Mouse (Mus musculus) adrenal gland, postnatal 4 days (tissue): ENCODE results near the gene 4933412E24Rik. TPM values are rescaled to one million over a fixed set of nuclear protein-coding genes. Genes with fewer than 3 reads are reported as not detected.

ENCODE experiments used
- DNase-seq, 2 experiments: peaks; one replicate each; pipeline ENCODE4 v3.0.0; 2021 to 2022; ENCODE audit warnings: low spot score in 2 of 2, mixed read lengths in 2 of 2
- long read RNA-seq, 2 experiments: library from polyadenylated mRNA; stranded (forward); transcript quantifications; one replicate each; pipeline ENCODE4 v2.0.0; 2021
- total RNA-seq, 2 experiments: library from RNA; stranded (reverse); gene quantifications; 2 replicates each; pipeline ENCODE4 v1.2.3; 2021

The 4933412E24Rik gene
- not detected for total RNA-seq
- long read RNA-seq, experiment 1: 0 reads
- long read RNA-seq, experiment 2: 0 reads

DNA sequence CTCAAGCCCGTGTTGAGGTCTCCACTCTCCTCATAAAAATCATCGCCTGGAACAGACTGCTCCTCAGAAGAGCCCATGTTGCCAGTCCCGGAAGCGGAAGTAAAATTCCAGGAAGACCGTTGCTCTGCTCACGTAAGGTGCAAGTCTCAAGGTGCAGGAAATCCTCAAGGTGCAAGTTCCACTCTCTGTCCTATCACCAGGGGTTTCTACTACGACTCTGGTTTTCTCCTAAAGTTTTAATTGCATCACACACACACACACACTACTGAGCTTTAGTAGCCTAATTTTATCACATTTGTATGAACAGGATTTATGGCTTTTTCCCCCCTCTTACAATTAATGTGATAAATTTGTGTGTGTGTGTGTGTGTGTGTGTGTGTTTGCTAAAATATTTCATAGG, at the start of gene 4933412E24Rik:
Gene 4933412E24Rik, minus strand, starts transcription at position 101 of the 400 bp plus-strand sequence.
- DNase-seq: no peak

DNA sequence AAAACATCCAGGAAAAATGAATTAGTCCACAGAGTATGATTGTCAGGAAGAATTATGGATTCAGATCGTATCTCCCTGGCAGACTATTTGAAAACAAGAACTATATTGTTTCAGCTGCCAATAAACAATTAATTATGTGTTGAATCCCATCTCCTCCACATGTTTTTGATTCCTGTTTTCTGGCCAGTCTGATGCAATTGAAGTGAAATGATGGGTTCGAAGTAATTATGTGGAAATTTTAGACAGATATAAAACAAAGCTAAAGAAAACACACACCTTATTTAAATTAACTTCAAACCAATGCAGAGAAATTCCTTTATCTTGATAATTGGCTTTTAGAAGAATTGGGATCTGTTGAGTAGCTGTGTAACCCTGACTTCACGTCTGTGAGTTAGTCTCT, 14.3 kb upstream of the 4933412E24Rik start:
- no peak for DNase-seq

DNA sequence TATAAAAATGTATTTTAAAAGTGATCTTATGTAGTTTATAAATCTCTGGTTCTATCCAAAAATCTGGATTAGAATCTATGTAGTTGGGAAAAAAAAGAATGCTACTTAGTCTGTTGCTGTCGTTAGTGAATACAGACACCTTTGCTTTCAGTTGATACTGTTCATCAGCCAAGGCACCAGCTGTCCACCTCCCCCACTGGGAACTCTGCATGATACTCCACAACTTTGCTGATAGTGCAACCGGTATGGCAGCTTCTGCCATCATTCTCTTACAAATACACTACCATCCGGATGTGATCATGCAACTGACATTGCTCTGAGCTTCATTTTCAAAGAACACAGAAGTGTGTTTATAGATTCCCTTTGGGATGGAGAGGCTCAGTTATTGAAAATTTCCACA, 4.8 kb upstream of the 4933412E24Rik start:
- no peak for DNase-seq

DNA sequence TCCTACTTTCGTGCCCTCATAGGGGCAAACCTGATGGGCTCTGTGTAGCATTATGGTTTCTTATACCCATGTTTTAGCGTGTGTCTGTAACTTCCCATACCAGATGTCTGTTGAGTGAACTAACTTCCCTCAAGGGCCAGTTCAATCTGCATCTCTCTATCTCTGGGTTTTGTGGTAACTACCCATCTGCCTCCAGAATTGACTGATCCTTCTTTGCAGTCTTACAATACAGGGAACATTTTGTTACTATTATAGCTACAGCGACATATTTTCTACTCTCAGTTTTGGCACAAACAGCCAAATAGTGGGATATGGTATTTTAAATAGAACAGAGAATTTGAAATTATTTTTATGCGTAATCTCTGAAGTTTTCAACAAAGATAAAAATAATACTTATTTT, 6.2 kb downstream of the 4933412E24Rik start:
- no peak for DNase-seq

DNA sequence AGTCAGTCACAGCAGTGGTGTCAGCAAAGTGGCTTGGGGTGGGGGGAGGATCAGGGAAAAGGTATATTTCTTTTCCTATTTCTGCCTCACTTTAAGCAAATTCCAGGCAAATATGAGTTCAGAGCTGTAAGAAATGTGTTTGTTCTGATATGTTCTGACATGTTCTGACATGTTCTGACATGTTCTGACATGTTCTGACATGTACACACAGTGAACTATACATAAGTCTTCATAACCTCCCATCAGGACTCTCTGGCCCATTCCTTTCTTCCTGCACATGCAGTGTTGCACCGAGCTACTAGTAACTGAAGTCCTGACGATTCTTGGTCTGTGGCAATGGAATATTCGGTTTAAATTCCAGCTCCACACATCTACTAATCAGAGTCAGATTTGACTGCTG, 6.8 kb downstream of the 4933412E24Rik start:
- DNase-seq: no peak

DNA sequence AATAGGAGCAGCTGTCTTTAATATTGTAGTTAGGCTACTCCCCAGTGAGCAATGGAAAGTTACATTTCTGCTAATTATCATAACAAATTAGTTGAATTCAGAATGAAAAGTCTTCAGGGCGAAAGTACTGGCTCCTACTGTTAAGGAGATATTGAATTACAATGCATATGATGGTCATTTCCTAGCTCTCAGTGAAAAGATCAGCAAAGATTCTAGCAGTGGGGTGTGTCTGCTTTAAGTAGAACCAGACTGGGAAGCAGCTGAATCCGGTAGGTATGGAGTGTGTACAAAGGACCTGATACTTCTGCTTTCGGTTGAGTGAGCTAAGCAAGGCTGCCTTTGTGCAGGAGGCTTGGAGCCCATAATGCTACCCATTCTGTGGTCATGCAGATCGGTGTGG, 32.6 kb downstream of the 4933412E24Rik start:
- DNase-seq: no peak

DNA sequence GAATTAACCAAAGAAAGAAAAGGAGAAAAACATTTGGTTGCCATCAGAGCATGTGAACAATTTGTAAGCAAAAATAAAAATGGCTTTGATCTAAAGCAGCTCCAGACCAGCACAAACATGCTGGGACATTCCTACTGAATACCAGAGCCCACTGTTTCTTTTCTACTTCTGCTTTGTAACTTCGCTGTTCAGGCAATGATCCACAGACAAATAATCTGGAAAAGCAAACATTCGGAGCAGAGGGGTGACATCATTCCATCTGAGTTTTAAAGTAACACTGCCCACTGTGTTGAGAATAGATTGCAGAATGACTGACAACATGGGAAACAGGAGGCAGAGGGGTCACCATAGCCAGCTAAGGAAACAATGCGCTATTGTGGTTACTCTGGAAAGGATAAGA, 41.1 kb downstream of the 4933412E24Rik start:
- no peak for DNase-seq

DNA sequence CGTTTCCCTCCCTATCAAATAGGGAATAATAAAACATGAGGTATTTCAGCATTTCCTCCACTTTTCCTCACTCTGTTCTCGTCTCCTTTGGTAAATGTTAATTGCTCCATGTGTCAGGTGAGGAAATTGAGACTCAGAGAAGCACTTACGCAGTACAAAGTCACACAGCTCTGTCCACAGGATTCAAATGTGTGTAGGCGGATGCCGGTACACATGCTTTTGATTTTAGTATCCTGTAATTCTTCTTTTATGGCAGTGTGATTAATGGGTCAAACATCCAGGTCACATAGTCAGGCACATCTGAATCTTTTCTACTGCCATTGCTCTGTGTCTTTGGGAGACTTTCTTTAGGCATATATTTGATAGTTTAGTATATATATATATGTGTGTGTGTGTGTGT, 41.8 kb downstream of the 4933412E24Rik start:
- no peak for DNase-seq

DNA sequence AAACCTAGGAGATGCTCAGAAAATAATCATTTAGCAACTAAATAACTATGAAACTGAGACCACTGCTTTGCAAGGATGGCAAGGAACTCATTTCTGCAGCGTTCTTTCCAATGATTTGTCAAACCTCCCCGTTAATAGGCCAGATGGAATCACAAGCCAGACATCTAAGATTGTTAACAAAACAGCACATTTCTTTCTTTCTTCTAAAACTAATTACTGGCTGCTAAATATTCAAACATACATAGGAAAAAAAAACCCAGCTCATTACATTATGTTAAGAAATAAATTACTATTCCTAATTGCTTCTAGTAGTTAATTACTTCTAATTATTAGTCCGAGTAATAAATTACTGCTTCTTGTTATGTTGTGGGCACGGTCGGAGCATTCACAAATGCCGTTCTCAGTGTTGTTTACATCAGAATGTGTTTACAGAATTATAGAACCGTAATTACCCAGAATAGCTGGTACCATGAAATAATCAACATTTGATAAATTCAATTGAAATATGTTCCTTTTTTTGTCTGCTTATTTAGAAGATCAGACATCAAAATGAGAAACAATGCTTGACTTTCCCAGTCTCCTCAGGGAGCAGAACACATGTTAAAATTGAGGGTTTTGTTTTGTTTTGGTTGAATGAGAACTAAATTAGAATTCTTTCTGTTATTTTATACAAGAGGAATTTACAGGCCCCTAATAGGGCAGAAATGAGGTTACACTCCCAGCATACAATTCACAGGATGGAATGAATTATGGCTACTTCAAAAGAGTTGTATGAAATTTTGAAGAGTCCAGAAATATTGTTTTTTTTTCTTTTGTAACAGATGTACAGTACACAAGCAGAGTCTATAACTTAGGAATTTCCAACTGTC, 42.5 kb downstream of the 4933412E24Rik start:
- no peak for DNase-seq
